Mouse (Mus musculus) limb, embryonic 15.5 days (tissue): ENCODE data around the gene Bfsp2. TPM values are rescaled to one million over a fixed set of nuclear protein-coding genes. Genes with fewer than 3 reads are reported as not detected.

ENCODE experiments used
- ATAC-seq: fragments of 200-750 bp; cut with Nextera tagmentation; 2 replicates; pipeline ENCODE4 v1.8.0; 2017; ENCODE audit warnings: low read depth, moderate TSS enrichment; ENCODE audit not compliant: insufficient number of reproducible peaks, low FRiP score, low TSS enrichment
- H3K27ac ChIP-seq: fragments of 300-500 bp; sonication (generic); 2 replicates; pipeline ENCODE4 v1.5.1; 2015; ENCODE audit warnings: moderate library complexity, mild to moderate bottlenecking, inconsistent platforms
- H3K27me3 ChIP-seq: fragments of 300-500 bp; sonication (generic); 2 replicates; pipeline ENCODE4 v1.6.1; 2015; ENCODE audit warnings: inconsistent platforms
- H3K36me3 ChIP-seq: fragments of 300-500 bp; sonication (generic); 2 replicates; pipeline ENCODE4 v1.6.1; 2015; ENCODE audit warnings: inconsistent platforms
- H3K4me1 ChIP-seq: fragments of 300-500 bp; sonication (generic); 2 replicates; pipeline ENCODE4 v1.6.1; 2015; ENCODE audit warnings: inconsistent platforms
- H3K4me2 ChIP-seq: fragments of 300-500 bp; sonication (generic); 2 replicates; pipeline ENCODE4 v1.6.1; 2015; ENCODE audit warnings: mild to moderate bottlenecking, inconsistent platforms
- H3K4me3 ChIP-seq: fragments of 300-500 bp; sonication (generic); 2 replicates; pipeline ENCODE4 v1.5.1; 2015; ENCODE audit warnings: mild to moderate bottlenecking, inconsistent platforms
- H3K9ac ChIP-seq: fragments of 300-500 bp; sonication (generic); 2 replicates; pipeline ENCODE4 v1.6.1; 2015; ENCODE audit warnings: inconsistent platforms
- H3K9me3 ChIP-seq: fragments of 300-500 bp; sonication (generic); 2 replicates; pipeline ENCODE4 v1.6.1; 2016; ENCODE audit warnings: inconsistent platforms
- WGBS: fragments of 180-500 bp; shearing (Covaris S2); methylation state at CpG from one replicate; pipeline ENCODE4 v1.1.7; 2015; 5-methylcytosine and 5-hydroxymethylcytosine counted together
- polyA plus RNA-seq: library from polyadenylated mRNA; unstranded; fragments of >200 nt; fragmentation: Nextera tagmentation; extraction: Ambion mirVana; gene quantifications from 2 replicates; pipeline ENCODE4 v1.2.1, GENCODE M21; 2015

Gene Bfsp2
- polyA plus RNA-seq: 0.66 and 1.4 TPM in 2 replicates

DNA sequence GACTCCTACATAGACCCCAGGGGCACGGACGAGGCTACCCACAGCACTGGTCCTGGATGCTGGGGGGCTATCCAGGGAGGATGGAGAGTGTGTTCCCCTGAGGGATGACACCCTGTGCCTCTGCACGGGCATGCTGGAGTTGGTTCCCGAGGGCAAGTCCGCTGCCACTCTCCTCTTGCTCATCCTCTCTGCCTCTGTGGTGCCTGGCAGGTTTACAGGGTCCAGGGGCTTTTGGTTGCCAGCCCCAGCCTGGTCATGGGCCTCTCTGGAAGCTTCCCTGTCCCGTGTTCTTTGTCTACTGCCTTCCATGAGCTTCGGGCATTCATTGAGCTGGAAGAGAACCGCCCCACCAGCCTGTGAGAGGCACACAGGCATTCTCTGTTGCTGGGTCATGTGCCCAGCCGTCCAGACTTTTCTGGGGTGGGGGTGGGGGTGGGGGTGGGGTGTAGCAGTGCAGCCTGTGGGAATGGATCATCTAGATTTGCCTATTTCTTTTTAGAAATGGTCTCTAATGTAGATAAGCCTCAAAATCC lies at the start of gene Bfsp2:
Gene Bfsp2 (minus strand): TSS at position 377 of the 533 bp plus-strand sequence.
- no peak within 1 kb of the TSS for H3K4me3 ChIP-seq
- no peaks in the 10 kb centered on the region for H3K27me3 ChIP-seq
- no peaks in the 10 kb centered on the region for H3K9me3 ChIP-seq
- 77% methylated on average over 9 of the region's 9 CpGs for WGBS
- ATAC-seq: 0 out of 2 replicates have a peak, but pooled peaks have one; percentile 25
- no peak within 1 kb of the TSS for H3K9ac ChIP-seq
- no peaks in the 10 kb centered on the region for H3K36me3 ChIP-seq
- no peak within 1 kb of the TSS for H3K4me2 ChIP-seq
- peaks cover 6% of the 10 kb centered on the region for H3K4me1 ChIP-seq
- no peak within 1 kb of the TSS for H3K27ac ChIP-seq

GRCm38 (mm10) chr9:103525041-103525537 lies 44.9 kb upstream of the Bfsp2 start:
- H3K27me3 ChIP-seq: no peaks in the 10 kb centered on the region
- no peak overlapping the region for H3K4me3 ChIP-seq
- H3K36me3 ChIP-seq: no peaks in the 10 kb centered on the region
- H3K4me2 ChIP-seq: no peak overlapping the region
- no peak overlapping the region for H3K9ac ChIP-seq
- WGBS: 24% methylated on average over 10 of the region's 10 CpGs
- ATAC-seq: no peak
- H3K4me1 ChIP-seq: peaks cover 17% of the 10 kb centered on the region
- no peak overlapping the region for H3K27ac ChIP-seq
- H3K9me3 ChIP-seq: no peaks in the 10 kb centered on the region

GRCm38 (mm10) chr9:103524600-103524999 lies 44.4 kb upstream of the Bfsp2 start:
- no peaks in the 10 kb centered on the region for H3K9me3 ChIP-seq
- peaks cover 17% of the 10 kb centered on the region for H3K4me1 ChIP-seq
- H3K27ac ChIP-seq: no peak overlapping the region
- H3K36me3 ChIP-seq: no peaks in the 10 kb centered on the region
- no peaks in the 10 kb centered on the region for H3K27me3 ChIP-seq
- WGBS: 35% methylated on average over 5 of the region's 5 CpGs
- no peak overlapping the region for H3K4me3 ChIP-seq
- no peak overlapping the region for H3K9ac ChIP-seq
- ATAC-seq: no peak
- no peak overlapping the region for H3K4me2 ChIP-seq

DNA sequence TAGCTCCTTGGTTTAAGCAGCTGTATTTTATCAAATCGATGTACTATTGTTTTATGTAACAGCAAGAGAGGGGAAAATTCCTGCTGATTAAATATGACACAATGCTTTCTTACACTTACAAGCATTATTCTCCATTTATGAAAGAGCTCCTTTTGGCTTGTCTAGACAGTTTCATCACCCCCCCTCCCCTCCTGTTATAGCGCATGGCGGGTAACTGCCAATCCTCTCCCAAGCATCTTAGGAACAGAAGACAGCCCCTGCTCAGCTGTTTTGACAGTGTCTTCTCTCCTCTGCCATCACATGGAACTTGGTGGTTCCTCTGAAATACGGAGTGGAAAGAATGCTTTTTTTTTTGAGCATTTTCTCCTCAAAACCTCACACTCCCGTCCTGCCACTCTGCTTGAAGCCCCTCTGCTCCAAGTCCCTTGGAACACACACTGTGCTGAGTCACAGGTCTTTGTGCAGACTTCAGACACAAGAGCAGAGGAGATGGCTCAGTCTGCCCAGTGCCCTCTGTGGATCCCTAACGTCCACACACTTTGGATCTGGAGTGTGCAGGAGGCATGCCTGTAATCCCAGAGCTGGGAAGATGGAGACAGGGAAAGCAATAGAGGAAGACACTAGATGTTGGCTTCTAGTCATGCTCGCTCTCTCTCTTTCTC lies 43.7 kb upstream of the Bfsp2 start:
- peaks cover 17% of the 10 kb centered on the region for H3K4me1 ChIP-seq
- no peaks in the 10 kb centered on the region for H3K27me3 ChIP-seq
- 34% methylated on average over 7 of the region's 7 CpGs for WGBS
- no peak overlapping the region for H3K4me2 ChIP-seq
- no peak overlapping the region for H3K27ac ChIP-seq
- H3K9me3 ChIP-seq: no peaks in the 10 kb centered on the region
- ATAC-seq: no peak
- H3K9ac ChIP-seq: no peak overlapping the region
- no peaks in the 10 kb centered on the region for H3K36me3 ChIP-seq
- no peak overlapping the region for H3K4me3 ChIP-seq

DNA sequence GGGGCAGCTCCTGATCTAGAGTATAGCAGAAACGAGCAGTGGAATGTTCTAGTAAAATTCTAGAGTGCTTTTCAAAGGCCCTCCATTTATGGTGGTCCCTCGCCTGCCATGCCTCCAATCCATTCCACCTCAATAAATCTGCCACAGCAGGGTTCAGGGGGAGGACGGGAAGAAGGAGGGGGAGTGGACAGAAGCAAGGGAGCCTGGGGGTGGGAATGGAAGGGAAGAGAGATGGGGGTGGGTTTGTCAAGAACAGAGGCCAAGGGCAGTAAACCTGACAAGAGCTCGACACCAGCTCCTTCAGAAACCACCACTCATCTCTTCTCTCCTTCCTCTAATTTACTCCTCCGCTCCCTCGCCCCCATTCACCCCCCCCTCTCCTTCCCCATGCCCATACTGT lies 42.8 kb upstream of the Bfsp2 start:
- Histone ChIP-seq H3K36me3 (no peaks in the 10 kb centered on the region), H3K9ac (no peak overlapping the region), H3K9me3 (no peaks in the 10 kb centered on the region), H3K27me3 (no peaks in the 10 kb centered on the region), H3K4me2 (no peak overlapping the region), H3K4me1 (peaks cover 17% of the 10 kb centered on the region), H3K4me3 (no peak overlapping the region), H3K27ac (no peak overlapping the region)
- WGBS: 11% methylated on average over 5 of the region's 6 CpGs
- no peak for ATAC-seq

- H3K4me3 ChIP-seq: no peak overlapping the region
- H3K9ac ChIP-seq: no peak overlapping the region
- 69% methylated on average over 2 of the region's 2 CpGs for WGBS
- H3K27me3 ChIP-seq: no peaks in the 10 kb centered on the region
- H3K36me3 ChIP-seq: no peaks in the 10 kb centered on the region
- H3K9me3 ChIP-seq: no peaks in the 10 kb centered on the region
- no peaks in the 10 kb centered on the region for H3K4me1 ChIP-seq
- H3K27ac ChIP-seq: no peak overlapping the region
- H3K4me2 ChIP-seq: no peak overlapping the region
- no peak for ATAC-seq
These were observed 33.7 kb upstream of the Bfsp2 start for GRCm38 (mm10) chr9:103513884-103514283.

DNA sequence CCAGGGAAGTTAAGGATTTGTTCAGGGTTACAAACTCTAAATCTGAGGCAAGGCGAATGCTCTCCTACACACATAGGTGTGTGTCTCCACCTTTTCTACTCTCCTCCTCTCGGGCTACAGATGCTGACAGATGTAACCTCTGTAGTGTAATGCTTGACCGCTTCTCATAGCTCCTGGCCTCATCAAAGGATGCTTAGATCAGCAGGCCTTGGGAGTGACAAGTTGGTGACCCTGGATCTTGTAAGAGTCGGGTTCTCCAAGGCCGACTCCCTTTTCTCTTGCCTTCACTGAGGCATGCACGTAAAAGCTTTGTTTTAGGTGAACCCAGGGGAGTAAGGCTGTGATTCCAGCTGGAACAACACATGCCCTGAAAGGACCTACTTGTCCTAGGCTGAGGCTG lies 32.0 kb upstream of the Bfsp2 start:
- Histone ChIP-seq H3K27ac (no peak overlapping the region), H3K4me1 (no peaks in the 10 kb centered on the region), H3K9ac (no peak overlapping the region), H3K27me3 (no peaks in the 10 kb centered on the region), H3K4me3 (no peak overlapping the region), H3K4me2 (no peak overlapping the region), H3K9me3 (no peaks in the 10 kb centered on the region), H3K36me3 (no peaks in the 10 kb centered on the region)
- 83% methylated on average over 6 of the region's 6 CpGs for WGBS
- ATAC-seq: no peak

GRCm38 (mm10) chr9:103506968-103507584 lies 26.9 kb upstream of the Bfsp2 start:
- ATAC-seq: no peak
- 49% methylated on average over 7 of the region's 7 CpGs for WGBS

GRCm38 (mm10) chr9:103505067-103505466 lies 24.8 kb upstream of the Bfsp2 start:
- Histone ChIP-seq H3K36me3 (no peaks in the 10 kb centered on the region), H3K9ac (no peak overlapping the region), H3K27me3 (no peaks in the 10 kb centered on the region; the same call in 1 of the 2 replicates), H3K4me1 (peaks cover 18% of the 10 kb centered on the region), H3K4me2 (no peak overlapping the region), H3K27ac (no peak overlapping the region), H3K9me3 (no peaks in the 10 kb centered on the region), H3K4me3 (no peak overlapping the region)
- WGBS: 82% methylated on average over 5 of the region's 5 CpGs
- ATAC-seq: no peak

More at GRCm38 (mm10) chr9:103506968-103507584, 26.9 kb upstream of the Bfsp2 start:
- Histone ChIP-seq H3K4me2 (no peak overlapping the region), H3K4me3 (no peak overlapping the region), H3K4me1 (peaks cover 12% of the 10 kb centered on the region), H3K27ac (no peak overlapping the region), H3K27me3 (no peaks in the 10 kb centered on the region), H3K36me3 (no peaks in the 10 kb centered on the region), H3K9me3 (no peaks in the 10 kb centered on the region), H3K9ac (no peak overlapping the region)

- Histone ChIP-seq H3K4me2 (no peak overlapping the region), H3K4me1 (peaks cover 18% of the 10 kb centered on the region), H3K36me3 (no peaks in the 10 kb centered on the region), H3K9ac (no peak overlapping the region), H3K27me3 (no peaks in the 10 kb centered on the region; the same call in 1 of the 2 replicates), H3K4me3 (no peak overlapping the region), H3K9me3 (no peaks in the 10 kb centered on the region), H3K27ac (no peak overlapping the region)
- ATAC-seq: no peak
- WGBS: 83% methylated on average over 1 of the region's 1 CpGs
These were observed 24.4 kb upstream of the Bfsp2 start for GRCm38 (mm10) chr9:103504646-103505045.

- no peak overlapping the region for H3K4me3 ChIP-seq
- H3K4me1 ChIP-seq: peaks cover 18% of the 10 kb centered on the region
- no peak overlapping the region for H3K9ac ChIP-seq
- 88% methylated on average over 3 of the region's 3 CpGs for WGBS
- H3K27me3 ChIP-seq: no peaks in the 10 kb centered on the region; the same call in 1 of the 2 replicates
- ATAC-seq: no peak
- H3K4me2 ChIP-seq: no peak overlapping the region
- no peaks in the 10 kb centered on the region for H3K9me3 ChIP-seq
- no peaks in the 10 kb centered on the region for H3K36me3 ChIP-seq
- H3K27ac ChIP-seq: no peak overlapping the region
These were observed 23.5 kb upstream of the Bfsp2 start for GRCm38 (mm10) chr9:103503586-103504298.

- Histone ChIP-seq H3K4me1 (peaks cover 20% of the 10 kb centered on the region), H3K36me3 (no peaks in the 10 kb centered on the region), H3K27ac (no peak overlapping the region), H3K9ac (no peak overlapping the region), H3K27me3 (no peaks in the 10 kb centered on the region; the same call in 1 of the 2 replicates), H3K9me3 (no peaks in the 10 kb centered on the region), H3K4me2 (no peak overlapping the region), H3K4me3 (no peak overlapping the region)
- 87% methylated on average over 2 of the region's 2 CpGs for WGBS
- ATAC-seq: no peak
These were observed 22.4 kb upstream of the Bfsp2 start for GRCm38 (mm10) chr9:103502655-103503054.
